Mouse (Mus musculus) regulatory T cell (primary cell): ENCODE results near the gene Tcfl5.

ENCODE experiments used
- in situ Hi-C: fragments of 300-600 bp; cut with MboI, MseI; formaldehyde crosslinking; loops from one replicate; pipeline ENCODE4 v1.15.1; 2025; ENCODE audit warnings: high pct_unique_total_duplicates

Gene Tcfl5

DNA sequence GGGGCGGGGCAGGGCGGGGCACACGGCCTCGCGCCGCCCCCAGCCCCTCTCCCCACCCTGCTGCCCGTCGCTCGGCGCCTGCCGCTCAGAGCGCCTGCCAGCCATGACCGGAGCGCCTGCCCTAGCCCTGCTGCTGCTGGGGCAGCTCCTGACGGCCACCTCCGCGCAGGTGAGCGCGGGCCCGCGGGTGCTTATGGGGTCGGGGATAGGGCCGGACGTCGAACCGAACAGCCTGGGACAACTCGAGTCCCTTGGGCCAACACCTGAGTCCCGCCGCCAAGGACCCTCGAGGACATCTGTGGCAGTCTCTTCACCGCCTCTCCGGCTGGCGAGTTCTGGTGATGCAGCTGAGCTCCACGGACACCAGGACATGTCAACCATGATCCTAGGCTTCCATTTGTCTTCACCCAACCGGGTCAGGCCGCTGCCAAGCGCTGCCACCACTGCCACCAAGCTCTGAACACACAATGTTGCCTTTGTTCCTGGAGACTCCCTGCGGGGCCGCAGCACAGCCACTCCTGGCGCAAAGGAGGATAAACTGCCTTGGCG lies 44.3 kb downstream of the Tcfl5 start:
- in situ Hi-C loops = no loop called here

DNA sequence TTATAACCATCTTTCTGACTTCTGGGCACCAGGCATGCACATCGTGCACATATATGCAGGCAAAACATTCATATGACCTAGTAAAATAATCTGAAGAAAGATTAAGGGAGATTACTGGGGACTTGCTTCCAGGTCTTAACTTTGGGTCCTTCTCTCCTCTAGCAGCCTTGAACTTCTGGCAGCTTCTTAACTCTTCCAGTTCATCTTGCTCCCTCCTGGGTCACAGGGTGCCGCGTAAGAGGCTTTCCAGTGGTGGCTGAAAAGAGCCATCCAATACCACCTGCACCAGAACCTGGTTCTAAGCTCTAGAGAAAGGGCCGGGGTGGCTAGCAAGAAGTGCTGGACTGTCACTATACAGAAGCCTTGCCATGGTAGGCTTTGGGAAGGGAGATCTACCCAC lies 45.0 kb downstream of the Tcfl5 start, which contains the start of gene Col9a3:
Gene Col9a3 (plus strand): TSS at position 301 of the 400 bp plus-strand sequence.
- in situ Hi-C loops = no loop called here

DNA sequence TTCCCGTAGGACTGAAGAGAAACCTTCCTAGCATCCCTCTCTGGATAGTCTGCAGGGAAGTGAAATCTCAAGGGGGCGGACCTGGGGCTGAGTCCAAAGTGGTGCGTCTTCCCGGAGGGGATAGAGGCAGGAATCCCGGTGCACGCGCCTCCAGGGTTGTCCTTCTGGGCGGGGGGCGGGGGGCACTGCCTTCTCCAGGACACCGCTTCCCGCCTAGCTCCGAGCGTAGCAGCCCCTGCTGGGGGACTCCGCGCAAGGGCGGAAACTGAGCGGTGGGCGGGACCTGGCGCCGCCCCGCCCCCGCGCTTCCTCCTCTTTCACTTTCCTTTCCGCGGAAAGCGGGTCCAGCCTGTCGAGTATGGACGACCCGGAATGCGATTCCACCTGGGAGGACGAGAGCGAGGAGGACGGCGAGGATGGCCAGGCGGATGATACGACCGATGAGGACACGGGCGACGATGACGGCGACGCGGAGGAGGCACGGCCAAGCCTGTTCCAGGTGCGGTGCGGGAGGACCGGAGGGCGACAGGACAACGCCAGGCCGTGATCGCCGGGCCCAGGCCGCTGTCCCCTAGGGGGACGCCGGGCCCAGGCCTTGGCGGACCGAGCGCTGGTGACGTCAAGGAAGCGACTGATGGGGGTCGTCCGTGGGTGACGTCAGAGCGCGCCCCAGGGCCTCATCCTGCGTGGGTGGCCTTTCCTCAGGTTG lies 53.2 kb downstream of the Tcfl5 start, which contains the start of gene Ogfr:
Gene Ogfr (plus strand): TSS at position 123 of the 709 bp plus-strand sequence.
- in situ Hi-C loops = no loop called here

DNA sequence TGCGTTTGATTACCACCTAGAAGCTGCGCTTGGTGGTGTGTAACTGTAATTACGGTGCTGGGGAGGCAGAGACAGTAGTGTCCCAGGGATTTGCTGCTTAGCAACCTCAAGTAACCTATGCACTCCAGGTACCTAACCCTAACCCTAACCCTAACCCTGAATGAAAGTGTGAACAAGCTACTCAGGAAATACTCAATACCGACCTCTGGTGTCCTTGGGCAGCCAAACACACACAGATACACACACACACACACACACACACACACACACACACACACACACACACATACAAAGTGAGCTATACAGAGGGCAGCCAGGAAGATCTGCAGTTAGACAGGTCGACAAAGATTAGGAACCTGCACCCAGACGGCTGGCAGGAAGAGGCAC lies 53.8 kb downstream of the Tcfl5 start:
- in situ Hi-C loops = no loop called here

DNA sequence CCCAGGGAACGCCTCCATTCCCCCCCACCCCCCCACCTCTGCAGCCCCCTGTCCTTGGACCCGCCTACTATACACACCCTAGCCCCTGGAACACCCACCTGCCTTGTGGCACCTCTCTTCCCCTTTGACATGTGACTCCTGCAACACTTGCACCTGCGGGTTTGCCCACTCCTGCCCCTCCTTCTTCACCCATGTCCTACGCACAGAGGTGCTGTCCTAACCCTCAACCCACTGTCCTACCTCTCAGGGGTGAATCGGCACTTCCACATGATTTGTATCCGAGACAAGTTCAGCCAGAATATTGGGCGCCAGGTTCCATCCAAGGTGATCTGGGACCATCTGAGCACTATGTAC lies 59.4 kb downstream of the Tcfl5 start:
- in situ Hi-C loops = loop anchor here (5.0 kb wide), 2 partner anchors 159 to 311 kb away; partner anchors contain the start of gene Cables2

DNA sequence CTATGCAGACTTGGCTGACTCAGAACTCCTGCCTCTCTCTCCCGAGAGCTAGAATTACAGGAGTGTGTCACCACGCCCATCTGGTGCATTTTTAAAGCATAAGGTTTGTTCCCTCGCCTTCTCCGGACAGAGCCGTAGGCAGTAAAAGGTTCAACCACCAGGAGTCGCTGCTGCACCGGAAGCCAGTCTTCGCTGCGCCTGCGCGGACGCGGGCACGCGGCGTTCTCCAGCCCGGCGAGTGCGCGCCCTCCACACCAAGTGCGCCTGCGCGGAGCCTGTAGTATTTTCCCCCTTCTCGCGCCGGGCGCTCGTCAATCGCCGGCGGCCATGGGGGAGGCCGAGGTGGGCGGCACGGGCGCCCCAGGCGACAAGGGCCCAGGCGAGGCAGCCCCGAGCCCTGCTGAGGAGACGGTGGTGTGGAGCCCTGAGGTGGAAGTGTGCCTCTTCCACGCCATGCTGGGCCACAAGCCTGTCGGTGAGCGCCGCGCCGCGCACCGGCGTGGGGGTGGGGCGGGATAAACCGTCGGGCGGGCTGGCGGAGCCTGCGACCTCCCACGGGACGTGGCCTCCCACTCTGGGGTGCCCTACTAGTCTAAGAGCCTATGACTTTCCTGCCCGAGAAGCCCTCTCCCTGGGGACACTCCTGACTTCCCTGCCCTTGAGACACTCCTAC lies 59.9 kb downstream of the Tcfl5 start:
- in situ Hi-C loops = loop anchor here (5.0 kb wide), 2 partner anchors 160 to 310 kb away; partner anchors contain the start of gene Cables2

DNA sequence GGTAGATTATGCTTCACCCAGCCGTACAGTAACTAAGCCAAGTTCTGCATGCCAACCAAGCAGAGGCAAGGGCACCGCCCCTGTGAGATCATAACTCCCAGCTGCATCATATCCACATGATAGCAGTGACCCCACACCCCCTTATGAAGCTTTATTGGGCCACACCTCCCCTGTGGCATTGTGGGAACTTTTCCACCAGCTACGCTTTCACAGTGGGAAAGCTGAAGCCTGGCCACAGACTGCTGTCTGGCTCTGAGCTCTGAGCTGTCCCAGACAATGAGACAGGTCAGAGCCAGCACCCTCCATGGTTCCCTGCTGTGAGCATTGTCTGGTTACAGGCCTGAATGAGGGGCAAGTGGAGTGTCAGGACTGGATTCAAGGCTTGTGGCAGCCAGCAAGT lies 61.5 kb downstream of the Tcfl5 start, which contains the start of gene Mrgbp:
Gene Mrgbp (plus strand): TSS at position 303 of the 400 bp plus-strand sequence.
- in situ Hi-C loops = loop anchor here (5.0 kb wide), 2 partner anchors 161 to 309 kb away; partner anchors contain the start of gene Cables2

DNA sequence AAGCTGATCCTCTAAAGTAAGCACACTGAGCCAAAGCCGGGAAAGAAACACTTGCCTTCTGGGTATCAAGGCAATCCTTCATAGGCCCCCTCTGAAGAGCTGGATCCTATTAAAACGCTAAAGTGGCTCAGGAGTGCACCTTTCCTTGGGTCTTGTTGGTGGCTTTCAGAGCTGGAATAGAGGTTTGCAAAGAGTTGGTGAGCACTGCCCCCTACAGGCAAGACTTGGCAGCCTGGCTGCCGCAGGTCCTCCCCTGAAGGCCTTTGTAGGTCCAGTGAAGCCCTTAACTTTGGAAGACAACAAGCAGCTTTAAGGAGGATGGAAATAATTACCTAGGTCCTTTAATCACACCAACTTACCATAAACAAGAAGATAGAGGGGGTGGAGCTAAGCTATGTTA lies 63.8 kb downstream of the Tcfl5 start:
- in situ Hi-C loops = no loop called here

DNA sequence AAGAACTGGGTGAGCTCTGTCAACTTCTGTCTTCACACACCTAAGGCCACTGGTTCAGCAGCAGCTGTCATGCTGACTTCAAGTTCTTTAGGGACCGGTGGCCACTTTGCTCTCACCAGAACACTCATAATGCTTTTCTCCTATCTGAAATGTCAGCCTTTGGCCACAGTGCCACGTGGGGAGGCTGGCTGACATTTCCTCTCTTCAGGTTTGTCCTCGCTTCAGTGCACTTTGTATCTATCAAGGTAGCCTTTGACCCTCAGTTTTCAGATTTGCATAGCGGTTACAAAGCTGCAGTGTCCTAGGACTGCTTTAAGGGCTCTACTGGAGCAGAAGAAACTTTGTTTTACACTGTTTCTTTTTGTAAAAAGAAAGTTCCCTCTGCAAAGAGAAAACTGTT lies 66.0 kb downstream of the Tcfl5 start:
- in situ Hi-C loops = no loop called here
